Mouse (Mus musculus): Measurements from ENCODE around the gene Pgp. TPM values are rescaled to one million over a fixed set of nuclear protein-coding genes. Genes with fewer than 3 reads are reported as not detected.
"Not testable (repeated sequence)": the region's sequence is repeated elsewhere in the genome, so short reads cannot be mapped to it uniquely, and the experiment has no call there.

Gene Pgp
- total RNA-seq, 2 experiments from 2014 or later = 50.7 to 54.6 TPM

DNA sequence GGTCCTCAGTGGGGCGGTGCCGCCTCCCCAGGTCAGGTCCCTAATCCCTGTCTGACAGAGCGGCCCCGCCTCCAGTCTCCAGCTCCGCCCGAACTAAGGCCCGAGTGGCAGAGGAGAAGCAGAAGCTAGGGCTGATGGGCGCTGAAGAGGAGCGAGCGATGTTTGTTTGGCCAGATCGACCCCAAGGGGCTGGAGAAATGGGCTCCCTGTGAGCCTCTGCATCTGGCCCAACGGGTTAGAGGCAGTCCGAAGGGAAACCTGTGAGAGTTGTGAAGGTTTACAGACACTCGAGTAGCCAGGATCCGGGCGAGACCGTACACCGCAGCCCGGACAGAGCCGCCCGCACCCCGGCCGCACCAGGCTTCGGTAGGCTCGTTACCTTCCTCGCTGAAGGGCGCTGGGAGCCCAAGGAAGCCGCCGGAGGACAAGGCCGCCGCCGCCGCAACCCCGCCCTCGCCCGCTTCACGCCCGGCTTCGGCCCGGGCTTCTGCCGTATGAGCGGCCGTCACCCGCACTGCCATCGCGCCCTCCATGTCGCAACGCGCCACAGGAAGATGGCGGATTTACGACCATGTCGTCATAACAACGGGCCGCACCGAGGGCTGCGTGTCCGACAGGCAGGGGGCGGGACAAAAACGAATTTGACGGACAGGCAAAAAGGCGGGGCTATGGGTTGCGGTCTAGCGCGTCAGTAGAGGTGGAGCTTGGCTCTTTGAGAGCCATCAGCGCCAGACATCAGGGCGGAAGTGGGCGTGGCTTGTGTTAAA is 15.3 kb upstream of the Pgp start:
- intact Hi-C loops (cut with DNase I) = no loop called here
- peak; percentile 97 to 99 for DNase-seq

DNA sequence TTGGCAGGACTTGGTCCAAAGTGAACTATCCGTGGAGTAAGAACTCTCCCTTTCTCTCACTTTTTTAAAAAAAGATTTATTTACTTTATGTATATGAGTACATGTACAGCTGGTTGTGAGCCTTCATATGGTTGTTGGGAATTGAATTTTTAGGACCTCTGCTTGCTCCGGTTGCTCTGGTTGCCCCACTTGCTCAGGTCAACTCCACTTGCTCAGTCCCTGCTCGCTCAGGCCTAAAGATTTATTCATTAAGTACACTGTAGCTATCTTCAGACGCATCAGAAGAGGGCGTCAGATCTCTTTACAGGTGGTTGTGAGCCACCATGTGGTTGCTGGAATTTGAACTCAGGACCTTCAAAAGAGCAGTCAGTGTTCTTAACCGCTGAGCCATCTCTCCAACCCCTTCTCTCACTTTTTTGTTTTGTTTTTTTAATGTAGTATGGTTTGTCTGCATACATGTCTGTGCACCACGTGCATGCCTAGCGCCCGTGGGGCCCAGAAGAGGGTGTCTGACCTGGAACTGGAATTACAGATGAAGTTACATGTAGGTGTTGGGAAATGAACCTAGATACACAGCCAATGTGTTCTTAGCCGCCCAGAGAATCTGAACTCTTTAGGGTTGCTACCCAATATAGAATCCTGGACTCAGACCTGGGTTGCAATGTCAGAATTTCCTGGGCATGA is 14.5 kb upstream of the Pgp start:
- intact Hi-C loops (cut with DNase I); DNase-seq: not testable (repeated sequence)

DNA sequence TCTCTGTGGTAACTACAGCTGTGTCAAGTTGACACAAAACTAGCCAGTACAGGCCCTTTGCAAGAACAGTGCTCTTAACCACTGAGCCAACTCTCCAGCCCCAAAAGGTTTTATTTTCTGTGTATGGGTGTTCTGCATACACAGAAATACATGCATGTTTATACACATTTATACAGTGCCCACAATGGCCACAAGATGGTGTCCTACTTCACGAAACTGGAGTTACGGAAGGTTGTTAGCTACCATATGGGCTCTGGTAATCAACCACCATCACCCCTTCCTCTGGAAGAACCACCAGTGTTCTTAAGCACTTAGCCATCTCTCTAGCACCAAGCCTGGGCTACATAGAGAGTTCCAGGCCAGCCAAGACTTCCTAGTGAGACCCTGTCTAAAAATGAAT is 8.6 kb upstream of the Pgp start:
- no peak for DNase-seq
- intact Hi-C loops (cut with DNase I) = no loop called here

DNA sequence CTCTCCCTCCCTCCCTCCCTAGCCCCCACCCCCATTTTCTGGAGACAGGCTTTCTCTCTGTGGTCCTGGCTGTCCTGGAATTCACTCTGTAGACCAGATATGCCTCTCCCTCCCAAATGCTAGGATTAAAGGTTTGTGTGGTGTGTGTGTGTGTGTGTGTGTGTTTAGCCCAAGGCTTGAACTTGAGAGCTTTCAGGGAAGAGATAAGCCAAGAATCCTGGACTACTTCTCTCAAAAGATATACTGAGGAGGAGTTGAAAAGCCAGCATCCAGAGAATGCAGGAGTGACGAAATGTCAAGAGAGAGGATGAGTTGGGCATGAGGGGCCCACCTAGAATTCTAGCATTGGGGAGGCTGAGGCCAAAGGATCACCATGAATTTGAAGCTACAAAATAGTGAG is 7.3 kb upstream of the Pgp start:
- no peak for DNase-seq
- intact Hi-C loops (cut with DNase I) = no loop called here

DNA sequence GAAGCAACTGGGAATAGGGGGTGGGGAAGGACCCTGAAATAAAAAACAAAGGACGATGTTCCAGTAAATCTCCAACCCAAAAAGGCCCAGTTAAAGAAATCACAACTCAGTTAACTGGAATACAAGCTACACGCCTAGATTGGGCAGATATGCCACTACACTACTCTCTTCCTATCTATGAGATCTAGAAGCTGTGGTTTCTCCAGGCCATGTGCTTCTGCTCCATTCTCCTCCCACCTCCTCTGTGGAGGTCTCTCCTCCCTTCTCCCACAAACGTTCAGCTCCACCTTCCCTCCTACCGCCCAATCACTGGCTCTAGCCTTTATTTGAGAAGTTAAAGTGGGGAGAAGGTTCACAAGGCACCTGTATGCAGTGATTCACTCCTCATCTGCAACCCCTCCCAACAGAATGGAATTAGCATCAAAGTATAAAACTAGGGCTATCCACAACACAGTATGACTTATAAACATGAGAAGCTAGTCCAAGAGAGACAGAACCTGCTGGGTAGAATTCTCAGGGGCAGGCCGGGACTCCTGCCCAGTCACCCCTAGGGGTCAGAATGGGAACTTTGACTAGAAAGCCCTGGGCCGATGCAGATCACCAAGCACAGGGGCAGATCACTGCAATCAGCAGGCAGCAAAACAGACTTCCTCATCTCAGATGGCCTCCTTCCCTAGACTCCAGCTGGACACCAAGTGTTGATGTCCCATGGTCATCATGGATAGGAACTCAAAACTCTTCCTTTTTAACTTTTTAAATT is 6.6 kb upstream of the Pgp start:
- no peak for DNase-seq
- intact Hi-C loops (cut with DNase I) = no loop called here

DNA sequence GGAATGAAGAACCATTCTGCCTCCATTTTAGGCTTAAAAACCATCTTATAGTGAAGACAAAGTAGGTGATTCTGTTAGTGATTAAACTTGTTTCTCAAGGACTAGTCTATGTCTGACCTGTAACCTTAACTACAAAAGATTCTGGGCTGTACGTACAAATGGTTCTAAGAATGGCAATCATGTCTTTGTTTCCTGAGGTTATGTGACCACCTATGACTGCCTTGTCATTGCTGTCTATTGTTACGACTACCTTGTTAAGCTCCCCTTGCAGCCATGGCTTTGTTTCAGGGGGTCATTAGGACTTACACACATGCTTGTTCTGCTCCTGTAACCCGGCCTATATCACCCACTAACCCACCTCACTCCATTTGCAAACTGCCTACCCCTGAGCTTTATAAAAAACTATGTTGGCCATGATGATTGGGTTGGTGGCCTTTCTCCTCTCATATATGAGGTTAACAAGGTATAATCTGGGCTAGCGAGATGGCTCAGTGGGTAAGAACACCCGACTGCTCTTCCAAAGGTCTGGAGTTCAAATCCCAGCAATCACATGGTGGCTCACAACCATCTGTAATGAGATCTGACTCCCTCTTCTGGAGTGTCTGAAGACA is 1.5 kb upstream of the Pgp start:
- no peak for DNase-seq
- intact Hi-C loops (cut with DNase I) = no loop called here

DNA sequence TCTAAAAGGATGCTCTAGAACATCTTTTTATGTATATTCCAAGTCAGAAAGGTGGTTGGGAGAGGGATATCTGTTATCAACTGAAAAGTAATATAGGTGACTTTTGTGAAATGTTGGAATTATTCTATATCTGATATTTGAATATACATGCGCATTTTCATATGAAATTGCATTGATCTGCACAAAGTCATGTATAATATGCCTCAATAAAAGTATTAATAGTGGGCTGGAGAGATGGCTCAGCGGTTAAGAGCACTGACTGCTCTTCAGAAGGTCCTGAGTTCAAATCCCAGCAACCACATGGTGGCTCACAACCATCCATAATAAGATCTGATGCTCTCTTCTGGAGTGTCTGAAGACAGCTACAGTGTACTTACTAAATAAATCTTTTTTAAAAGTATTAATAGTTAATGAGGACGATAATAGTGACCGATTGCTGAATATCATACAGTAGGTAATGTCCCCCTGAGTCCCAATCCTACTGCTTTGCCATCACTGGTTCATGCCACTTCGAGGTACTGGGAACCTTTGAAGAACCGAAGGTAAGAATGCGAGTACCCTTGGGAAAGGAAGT is 769 bp upstream of the Pgp start:
- DNase-seq = no peak
- intact Hi-C loops (cut with DNase I) = no loop called here

DNA sequence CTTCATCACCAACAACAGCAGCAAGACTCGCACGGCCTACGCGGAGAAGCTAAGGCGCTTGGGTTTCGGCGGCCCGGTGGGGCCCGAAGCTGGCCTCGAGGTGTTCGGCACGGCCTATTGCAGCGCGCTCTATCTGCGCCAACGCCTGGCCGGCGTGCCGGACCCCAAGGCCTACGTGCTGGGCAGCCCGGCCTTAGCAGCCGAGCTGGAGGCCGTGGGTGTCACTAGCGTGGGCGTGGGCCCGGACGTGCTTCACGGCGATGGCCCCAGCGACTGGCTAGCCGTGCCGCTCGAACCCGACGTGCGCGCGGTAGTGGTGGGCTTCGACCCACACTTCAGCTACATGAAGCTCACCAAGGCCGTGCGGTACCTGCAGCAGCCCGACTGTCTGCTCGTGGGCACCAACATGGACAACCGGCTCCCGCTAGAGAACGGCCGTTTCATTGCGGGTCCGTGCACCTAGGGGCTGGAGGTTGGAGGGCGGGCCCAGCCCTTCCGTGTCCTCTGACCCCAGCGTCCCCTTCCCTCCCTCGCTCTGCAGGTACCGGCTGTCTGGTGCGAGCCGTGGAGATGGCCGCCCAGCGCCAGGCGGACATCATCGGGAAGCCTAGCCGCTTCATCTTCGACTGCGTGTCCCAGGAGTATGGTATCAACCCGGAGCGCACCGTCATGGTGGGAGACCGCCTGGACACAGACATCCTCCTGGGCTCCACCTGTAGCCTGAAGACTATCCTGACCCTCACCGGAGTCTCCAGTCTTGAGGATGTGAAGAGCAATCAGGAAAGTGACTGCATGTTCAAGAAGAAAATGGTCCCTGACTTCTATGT is 722 bp downstream of the Pgp start:
- intact Hi-C loops (cut with DNase I) = no loop called here
- DNase-seq = peak in 1 of 2 experiments; percentile 47

DNA sequence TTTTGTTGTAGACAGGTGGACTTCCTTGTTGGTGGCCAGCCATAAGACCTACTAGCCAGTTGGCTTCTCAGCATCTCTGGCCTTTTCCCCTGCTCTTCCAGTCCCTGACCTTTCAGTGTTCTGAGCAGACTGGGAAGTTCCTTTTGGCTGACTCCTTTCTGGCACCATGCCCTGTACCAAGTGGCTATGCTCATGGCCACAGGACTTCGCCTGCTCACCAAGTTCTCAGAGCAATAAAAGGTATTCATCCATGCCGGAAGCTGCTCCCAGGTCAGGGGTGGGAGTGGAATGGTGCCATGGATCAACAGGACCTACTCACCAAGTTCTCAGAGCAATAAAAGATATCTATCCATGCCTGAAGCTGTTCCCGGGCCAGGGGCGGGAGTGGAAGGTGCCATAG is 2.3 kb downstream of the Pgp start:
- intact Hi-C loops (cut with DNase I) = no loop called here
- peak in 1 of 2 experiments; percentile 67 for DNase-seq

DNA sequence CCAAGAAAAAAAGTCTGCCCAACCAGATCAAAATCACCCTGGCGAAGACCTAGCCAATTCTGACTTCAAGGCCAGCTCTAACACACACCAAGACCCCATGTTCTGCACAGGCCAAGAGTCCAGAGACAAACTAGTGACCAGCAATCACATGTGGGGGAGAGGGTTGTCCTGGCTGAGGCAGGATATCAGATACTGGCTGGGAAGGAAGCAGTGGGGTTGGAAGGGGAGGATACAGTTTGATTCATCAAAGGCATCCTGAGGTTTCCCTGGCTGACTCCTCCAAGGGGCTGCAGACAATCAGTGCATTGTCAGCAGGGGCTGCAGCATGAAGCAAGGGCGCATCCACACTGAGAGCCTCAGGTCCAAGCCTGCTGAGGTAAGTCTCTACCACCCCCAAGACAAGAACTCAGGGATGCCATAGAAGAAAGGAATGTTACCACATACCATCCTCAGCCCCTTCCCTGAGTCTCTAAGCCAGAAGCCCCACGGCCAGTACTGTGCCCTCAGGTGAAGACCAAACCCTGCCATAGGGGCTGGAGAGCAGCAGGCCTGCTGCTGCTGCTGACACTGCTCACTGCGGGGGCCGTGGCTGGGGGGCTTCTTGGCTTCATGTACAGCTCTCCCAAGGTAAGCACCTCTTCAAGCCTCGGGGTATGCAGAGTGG is 3.6 kb downstream of the Pgp start, which contains the start of gene Bricd5:
TSS of gene Bricd5 (plus strand) at position 273 of the 664 bp plus-strand sequence.
- intact Hi-C loops (cut with DNase I) = no loop called here
- DNase-seq = no peak

DNA sequence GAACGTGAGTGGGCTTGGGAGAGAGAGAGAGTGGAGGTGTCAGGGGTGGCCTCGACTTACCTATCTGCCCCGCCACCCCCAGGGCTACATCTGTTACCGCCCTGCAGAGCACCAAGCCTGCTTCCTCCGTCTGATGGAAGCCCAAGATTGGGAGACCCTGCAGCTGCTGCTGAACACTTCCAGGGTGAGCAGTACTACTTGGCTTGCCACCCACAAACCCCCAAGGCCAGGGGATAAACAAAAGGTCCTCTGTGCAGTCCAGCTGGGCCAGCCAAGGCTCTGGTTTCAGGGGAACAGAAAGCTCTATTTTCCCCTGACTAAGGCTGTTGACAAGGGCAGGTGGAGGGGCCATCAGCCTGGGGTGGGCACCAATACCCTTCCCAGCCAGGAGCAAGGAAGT is 4.4 kb downstream of the Pgp start:
- intact Hi-C loops (cut with DNase I) = no loop called here
- no peak for DNase-seq

DNA sequence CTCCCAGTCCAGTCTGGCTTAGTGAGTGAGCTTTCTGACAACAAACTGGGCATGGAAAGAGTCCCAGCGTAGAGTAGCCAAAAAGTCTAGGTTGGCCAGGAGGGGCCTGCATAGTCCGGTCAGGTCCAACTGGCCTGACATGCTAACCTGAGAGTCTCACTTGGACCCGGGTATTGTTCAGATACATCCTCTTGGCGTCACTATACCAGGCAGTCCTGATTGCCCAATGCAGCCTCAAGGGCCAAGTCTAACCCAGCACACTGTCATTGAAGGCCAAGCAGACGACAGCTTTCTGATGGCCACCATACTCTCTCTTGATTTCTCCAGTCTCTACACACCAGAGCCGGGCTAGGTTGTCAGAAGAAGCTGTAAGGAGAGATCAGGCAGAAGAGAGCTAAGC is 5.4 kb downstream of the Pgp start:
- no peak for DNase-seq
- intact Hi-C loops (cut with DNase I) = no loop called here

DNA sequence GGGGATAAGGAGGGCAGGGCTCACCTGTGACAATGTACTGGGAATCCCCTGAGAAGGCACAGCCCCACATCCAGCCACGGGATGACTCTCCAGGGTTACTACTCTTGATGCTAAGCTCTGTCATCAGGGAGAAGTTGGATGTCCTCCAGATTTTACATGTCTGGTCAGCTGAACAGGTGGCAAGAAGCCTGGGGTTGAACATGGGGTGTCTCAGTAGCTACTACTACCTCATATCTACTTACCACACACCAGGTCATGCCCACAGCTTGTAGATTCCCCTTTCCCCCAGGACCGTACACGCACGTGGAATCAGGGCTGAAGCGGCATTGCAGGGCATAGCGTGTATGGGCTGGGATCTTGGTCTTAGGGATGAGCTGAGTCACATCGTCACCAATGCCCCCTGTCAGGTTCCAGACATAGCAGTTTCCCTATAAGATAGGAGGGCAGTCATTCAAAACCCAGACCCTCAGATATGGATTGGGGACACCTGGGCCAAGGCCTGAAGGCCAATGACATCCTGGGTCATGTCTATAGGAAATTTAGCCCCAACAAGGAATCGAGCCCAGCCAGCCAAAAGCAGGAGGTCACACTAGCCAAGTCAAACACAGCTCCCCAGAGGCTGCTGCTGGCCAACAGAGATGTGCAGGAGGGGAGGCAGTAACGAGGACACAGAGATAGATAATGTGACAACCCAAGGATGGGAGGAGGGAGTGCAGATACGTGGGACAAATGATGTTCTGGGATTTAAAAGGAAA is 6.0 kb downstream of the Pgp start:
- intact Hi-C loops (cut with DNase I) = no loop called here
- no peak for DNase-seq

DNA sequence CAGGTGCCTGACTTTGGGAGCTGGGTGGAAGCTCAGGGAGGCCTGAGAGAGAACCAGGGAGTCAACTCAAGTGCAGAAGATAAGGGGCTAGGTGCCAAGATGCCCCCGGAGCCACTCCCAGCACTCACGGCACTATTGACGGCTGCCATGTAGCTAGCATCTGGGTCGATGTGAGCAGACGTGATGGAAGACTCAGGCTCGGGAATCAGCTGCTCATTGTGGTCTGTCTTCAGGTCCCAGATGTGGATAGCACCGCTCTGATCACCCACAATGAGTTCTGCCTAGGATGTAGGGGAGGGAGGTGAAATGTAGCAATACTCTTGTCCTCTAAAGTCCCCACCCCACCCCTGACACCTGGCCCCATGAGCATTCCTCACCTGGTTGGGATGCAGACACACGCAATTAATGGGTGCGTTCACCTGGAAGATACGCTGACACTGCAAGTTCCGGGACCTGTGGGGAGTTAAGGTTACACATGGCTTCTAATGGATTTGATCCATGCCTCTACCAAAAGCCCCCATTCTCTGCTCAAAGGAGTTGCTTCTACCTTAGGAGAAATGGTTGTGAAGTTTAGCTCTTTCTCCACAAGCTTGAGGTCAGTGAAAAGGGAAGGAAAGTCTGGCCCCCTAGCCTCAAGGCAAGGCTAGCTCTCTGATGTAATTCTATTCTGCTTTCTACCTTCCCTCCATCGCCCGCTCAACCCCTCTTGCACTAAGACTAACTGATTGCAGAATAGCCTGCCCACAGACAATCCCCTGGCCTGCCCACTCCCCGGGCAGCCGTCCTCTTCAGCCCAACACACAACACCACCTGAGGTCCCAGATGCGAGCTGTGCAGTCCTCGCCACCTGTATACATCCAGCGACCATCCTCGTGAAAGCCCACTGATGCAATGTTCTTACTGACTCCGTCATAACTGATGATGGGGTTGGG is 7.1 kb downstream of the Pgp start:
- intact Hi-C loops (cut with DNase I) = no loop called here
- DNase-seq = no peak

DNA sequence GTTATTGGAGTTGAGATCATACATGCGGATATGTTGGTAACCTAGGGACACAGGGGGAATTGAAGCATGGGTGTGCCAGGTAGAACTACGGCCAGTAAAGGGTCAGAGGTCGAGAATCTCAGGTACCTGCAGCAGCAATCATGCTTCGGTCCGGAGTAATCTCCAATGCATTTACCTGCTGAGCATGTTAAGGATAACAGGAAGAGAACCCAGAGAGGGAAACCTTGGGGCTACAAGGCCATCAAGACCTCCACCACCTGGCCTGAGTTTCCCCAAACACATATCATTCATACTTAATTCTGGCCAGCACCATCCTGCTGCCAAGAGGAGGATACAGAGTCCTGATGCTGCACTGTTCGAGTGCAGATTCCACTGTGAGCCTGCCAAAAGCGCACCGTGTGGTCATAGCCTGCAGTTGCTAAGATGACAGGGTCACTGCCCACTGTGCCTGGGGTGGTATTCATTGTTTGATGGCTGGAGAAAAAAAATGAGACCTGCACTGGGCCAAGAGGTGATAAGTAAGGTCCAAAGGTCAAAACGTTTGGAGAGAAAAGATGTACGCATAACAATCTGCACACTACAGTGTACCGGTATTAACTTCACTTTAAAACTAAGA is 7.9 kb downstream of the Pgp start:
- intact Hi-C loops (cut with DNase I) = no loop called here
- no peak for DNase-seq

DNA sequence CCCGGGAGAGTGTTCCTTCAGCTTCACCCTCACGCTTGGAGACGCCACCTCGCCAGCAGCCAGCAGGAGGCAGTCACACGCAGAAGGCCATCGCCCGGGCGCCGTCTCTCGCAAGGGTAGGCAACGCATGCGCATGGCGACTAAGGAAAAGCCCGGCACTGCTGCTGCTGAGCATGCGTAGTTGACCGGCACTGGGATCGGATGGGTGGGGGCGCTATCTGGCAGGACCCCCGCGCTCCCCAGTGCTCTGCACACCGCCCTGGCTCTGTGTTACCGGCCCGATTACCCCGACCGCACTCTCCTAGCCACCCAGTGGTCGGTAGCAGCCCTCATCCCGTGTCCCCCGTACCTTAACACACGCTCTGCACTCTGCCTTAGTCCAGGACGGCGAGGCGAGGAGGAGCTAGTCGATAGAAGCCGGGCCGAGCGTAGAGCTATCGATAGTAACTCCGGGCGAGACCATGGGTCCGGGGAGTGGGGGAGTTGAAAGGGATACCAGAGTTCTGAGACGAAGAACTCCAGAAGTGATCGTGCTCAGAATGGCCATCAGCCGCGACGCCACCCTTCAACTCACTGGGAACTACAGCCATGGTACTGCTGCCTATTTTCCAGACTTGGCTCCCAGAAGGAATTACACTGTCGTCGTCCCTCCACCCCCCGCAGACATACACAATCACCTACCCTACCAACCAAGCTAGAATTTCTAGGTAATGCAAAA is 8.6 kb downstream of the Pgp start, which contains the start of gene Mlst8:
TSS of gene Mlst8 (minus strand) at position 416 of the 718 bp plus-strand sequence.
- intact Hi-C loops (cut with DNase I) = no loop called here
- peak; percentile 97 to 99 for DNase-seq
